Mouse (Mus musculus) midbrain, embryonic 10.5 days (tissue): Measurements from ENCODE around the gene Trp63. TPM values are rescaled to one million over a fixed set of nuclear protein-coding genes. Genes with fewer than 3 reads are reported as not detected.

Experiments used
- DNase-seq: peaks from one replicate; pipeline ENCODE4 v3.0.0-alpha.2; 2017; ENCODE audit warnings: low spot score
- H3K27ac ChIP-seq: fragments of 300-500 bp; sonication (generic); replicated peaks from 2 replicates; pipeline ENCODE4 v1.5.1; 2016; ENCODE audit warnings: mild to moderate bottlenecking
- H3K27me3 ChIP-seq: fragments of 300-500 bp; sonication (generic); 2 replicates; pipeline ENCODE4 v1.6.1; 2016; ENCODE audit warnings: low read depth, mild to moderate bottlenecking; ENCODE audit not compliant: poor library complexity, severe bottlenecking
- H3K36me3 ChIP-seq: fragments of 300-500 bp; sonication (generic); 2 replicates; pipeline ENCODE4 v1.6.1; 2016; ENCODE audit warnings: mild to moderate bottlenecking, moderate library complexity
- H3K4me1 ChIP-seq: fragments of 300-500 bp; sonication (generic); 2 replicates; pipeline ENCODE4 v1.6.1; 2016
- H3K4me3 ChIP-seq: fragments of 300-500 bp; sonication (generic); 2 replicates; pipeline ENCODE4 v1.5.1; 2016; ENCODE audit warnings: mild to moderate bottlenecking, moderate library complexity
- H3K9me3 ChIP-seq: fragments of 300-500 bp; sonication (generic); replicated peaks from 2 replicates; pipeline ENCODE4 v1.6.1; 2016; ENCODE audit warnings: mild to moderate bottlenecking
- WGBS: fragments of 180-500 bp; shearing (Covaris S2); methylation state at CpG from one replicate; pipeline ENCODE4 v1.1.7; 2016; 5-methylcytosine and 5-hydroxymethylcytosine counted together
- polyA plus RNA-seq: library from polyadenylated mRNA; unstranded; fragments of >200 nt; fragmentation: Nextera tagmentation; extraction: Ambion mirVana; gene quantifications from 2 replicates; pipeline ENCODE4 v1.2.1, GENCODE M21; 2016

The Trp63 gene
- polyA plus RNA-seq, 1 experiment from 2014 or later = 4.6 TPM

DNA sequence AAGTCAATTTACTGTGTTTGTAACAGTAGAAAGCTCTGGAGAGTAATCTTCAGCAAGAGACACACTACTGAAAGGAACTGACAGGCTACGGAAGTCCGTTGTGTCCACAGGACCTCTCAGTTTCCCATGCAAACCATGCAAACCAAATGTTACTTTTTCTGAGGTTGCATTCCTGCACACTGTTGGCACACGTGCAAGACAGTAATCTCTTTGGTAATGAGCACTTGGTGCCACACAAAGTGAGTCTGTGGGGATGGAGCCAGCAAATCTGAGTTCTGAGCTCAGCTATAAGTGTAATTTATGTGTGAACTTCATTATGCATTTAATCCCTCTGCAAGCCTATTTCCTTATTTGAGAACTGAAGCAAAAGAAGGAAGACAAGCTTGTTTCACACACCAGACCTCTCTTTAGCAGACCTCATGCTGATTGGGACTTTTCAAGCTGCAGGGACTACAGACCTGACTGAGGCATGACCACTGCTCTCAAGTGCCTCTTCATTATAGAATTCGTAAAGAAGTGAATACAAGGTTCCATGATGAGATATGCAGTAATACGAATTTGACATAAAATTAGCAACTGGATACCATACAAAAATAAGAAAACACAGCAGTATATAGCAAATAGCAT is 109.2 kb downstream of the Trp63 start:
- Histone ChIP-seq H3K27me3 (no peaks in the 10 kb centered on the region), H3K4me3 (no peak overlapping the region), H3K27ac (no peak overlapping the region), H3K4me1 (peaks cover 6% of the 10 kb centered on the region; the same call in 1 of the 2 replicates), H3K9me3 (no peaks in the 10 kb centered on the region), H3K36me3 (no peaks in the 10 kb centered on the region)
- no peak for DNase-seq
- 76% methylated on average over 5 of the region's 5 CpGs for WGBS

DNA sequence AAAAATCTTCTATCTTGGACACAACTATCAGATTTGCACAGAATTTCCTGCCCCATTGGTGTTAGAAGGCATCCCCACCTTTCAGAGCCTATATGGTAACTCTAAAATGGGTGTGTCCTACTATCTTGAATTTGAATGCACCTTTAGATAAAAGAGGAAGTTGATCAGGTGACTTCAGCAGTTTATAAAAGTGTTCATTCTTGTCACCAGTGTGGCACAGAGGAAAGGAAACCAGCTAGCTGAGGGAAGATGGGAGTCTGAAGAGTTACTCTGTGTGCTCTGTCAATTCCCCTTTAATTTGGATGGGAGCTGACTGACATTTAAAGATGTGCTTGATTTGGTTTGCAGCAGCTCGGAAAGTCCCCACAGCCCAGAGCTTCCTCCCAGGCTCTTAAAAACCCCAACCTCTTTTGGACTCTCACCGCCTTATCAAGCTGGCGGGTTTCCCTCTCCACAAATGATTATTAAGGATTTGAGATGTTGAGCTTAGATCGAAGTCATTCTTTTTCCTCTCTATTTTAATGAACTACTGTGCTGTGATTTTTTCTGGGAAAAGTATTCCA is 114.2 kb downstream of the Trp63 start:
- H3K4me1 ChIP-seq = peaks cover 5% of the 10 kb centered on the region
- H3K27me3 ChIP-seq = no peaks in the 10 kb centered on the region

DNA sequence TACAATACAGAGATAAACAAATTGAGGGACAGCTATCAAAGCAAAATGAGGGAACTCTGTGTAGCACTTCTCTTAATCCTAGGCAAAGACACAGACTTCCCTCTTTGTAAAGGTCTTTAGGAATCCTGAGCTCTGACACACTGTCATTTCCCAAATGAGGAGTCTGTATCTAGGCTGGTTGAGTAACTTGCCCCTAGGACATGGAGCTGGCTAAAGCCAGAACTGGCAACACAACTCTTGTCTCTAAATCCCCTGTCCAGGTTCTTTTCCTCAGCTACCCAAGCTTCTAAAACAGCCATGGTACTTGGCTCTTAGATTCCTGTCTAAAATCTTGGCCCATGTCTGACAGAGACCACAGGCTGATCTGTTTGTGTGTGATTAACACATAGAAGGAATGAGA is 116.1 kb downstream of the Trp63 start:
- H3K4me1 ChIP-seq = peaks cover 2% of the 10 kb centered on the region; the same call in 1 of the 2 replicates
- H3K27ac ChIP-seq = no peak overlapping the region
- H3K27me3 ChIP-seq = no peaks in the 10 kb centered on the region
- DNase-seq = no peak
- H3K4me3 ChIP-seq = no peak overlapping the region
- no peaks in the 10 kb centered on the region for H3K36me3 ChIP-seq
- H3K9me3 ChIP-seq = no peaks in the 10 kb centered on the region

More for the DNA sequence above, 114.2 kb downstream of the Trp63 start:
- Histone ChIP-seq H3K4me3 (no peak overlapping the region), H3K36me3 (no peaks in the 10 kb centered on the region), H3K27ac (no peak overlapping the region), H3K9me3 (no peaks in the 10 kb centered on the region)
- WGBS = 83% methylated on average over 4 of the region's 4 CpGs
- no peak for DNase-seq

DNA sequence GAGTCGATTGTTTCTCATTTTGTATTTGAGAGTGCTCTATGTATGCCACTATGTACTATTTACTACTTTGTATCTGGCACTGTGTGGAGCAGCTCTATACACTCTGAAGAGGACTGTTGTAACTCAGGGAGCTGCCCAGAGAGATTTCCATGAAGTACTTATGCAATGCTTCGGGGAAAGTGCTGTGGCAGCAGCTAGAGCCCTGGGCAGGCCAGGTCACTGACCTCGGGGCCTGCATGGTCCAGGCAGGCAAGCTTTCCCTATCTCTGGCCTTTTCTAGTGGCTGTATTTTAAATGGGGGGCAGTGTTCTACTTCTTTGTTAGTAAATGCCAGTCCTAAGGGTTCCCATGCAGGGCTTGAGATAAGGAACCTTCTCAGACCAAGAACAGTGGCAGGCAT is 121.4 kb downstream of the Trp63 start:
- Histone ChIP-seq H3K4me1 (peaks cover 8% of the 10 kb centered on the region), H3K27ac (no peak overlapping the region), H3K9me3 (no peaks in the 10 kb centered on the region), H3K36me3 (no peaks in the 10 kb centered on the region), H3K27me3 (no peaks in the 10 kb centered on the region), H3K4me3 (no peak overlapping the region)
- 78% methylated on average over 3 of the region's 3 CpGs for WGBS
- DNase-seq = no peak

DNA sequence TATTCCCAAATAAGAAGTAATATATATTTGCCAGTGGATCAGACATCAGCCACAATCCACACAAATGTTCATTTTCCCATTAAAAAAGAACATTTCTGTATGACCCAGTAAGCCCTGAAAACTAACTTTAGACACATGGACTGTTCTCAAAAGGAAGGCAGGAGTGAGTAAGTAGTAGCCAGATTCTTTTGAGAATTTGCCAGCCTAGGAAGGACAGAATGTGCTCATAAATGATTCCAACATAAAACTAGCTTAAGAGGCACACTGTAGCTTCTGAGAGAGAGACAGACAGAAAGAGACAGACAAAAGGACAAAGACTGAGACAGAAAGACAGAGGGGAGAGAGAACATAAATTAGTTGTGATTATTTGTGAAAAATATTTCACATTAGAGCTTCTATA is 123.6 kb downstream of the Trp63 start:
- DNase-seq = no peak
- no peaks in the 10 kb centered on the region for H3K27me3 ChIP-seq
- H3K27ac ChIP-seq = no peak overlapping the region
- H3K9me3 ChIP-seq = no peaks in the 10 kb centered on the region
- H3K4me3 ChIP-seq = no peak overlapping the region
- no peaks in the 10 kb centered on the region for H3K36me3 ChIP-seq
- H3K4me1 ChIP-seq = peaks cover 14% of the 10 kb centered on the region

DNA sequence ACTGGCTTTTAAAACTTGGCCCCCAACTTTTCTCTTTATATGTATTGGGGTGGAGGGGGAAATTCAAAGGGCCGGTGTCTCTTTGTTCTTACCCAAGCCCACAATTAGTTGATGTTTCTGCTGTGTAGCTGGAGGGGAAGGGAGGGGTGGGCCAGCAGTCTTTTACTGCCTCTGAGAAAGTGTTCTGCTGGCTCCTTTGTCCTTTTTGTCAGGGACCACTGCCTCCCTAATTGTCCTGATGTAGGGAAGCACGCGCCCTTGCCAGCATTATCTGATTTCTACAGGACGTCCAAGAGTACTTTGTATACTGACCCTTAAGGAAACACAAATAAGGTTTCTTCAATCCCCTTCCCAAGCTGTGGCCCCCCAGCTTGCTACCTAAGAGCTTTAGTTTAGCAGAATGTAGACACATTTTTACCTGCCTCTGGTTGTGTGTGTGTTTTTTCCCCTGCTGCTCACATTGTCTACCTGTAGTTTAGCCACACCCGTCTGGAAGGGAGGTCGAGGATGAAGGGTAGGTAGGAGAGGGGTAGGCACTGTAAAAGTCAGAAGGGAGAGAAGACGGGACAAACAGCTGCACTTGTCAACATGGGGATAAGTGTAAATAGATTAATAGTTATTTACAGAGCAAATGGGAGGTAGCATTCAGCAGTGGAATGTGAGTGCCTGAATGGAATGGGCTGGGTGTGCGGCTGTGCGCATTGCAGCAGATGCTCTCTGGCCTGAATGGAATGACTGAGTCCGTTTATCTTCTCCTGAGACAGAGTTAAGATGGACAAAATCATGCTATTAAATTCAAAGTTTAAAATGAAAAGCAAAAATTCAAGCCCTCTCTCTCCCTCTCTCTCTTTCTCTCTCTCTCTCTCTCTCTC is 134.4 kb downstream of the Trp63 start:
- 26% methylated on average over 10 of the region's 10 CpGs for WGBS
- DNase-seq = no peak
- Histone ChIP-seq H3K4me1 (peaks cover 11% of the 10 kb centered on the region), H3K27ac (no peak overlapping the region), H3K9me3 (no peaks in the 10 kb centered on the region), H3K36me3 (no peaks in the 10 kb centered on the region), H3K4me3 (no peak overlapping the region), H3K27me3 (peaks cover 28% of the 10 kb centered on the region)

DNA sequence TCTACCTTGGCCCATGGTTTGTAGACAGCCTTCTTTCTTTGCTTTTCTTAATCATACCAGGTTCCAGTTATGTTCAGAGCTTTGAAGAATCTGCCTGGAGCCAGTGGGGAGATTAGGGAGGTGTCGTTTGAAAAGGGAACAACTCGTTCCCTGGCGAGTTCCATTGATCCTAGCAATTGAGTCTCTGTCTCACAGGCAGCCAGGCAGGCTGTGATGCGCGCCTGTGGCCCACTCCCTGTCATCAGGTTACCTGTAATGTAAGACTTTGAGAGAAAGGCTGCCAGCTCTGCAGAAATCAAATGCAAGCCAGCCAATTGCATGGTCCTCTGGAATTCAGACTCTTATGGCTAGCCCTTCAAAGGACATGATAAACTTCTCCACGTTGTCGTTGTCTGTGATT is 142.5 kb downstream of the Trp63 start:
- no peak overlapping the region for H3K4me3 ChIP-seq
- H3K27me3 ChIP-seq = no peaks in the 10 kb centered on the region
- H3K36me3 ChIP-seq = no peaks in the 10 kb centered on the region
- no peak for DNase-seq
- no peaks in the 10 kb centered on the region for H3K4me1 ChIP-seq
- no peaks in the 10 kb centered on the region for H3K9me3 ChIP-seq
- WGBS = 65% methylated on average over 7 of the region's 7 CpGs
- no peak overlapping the region for H3K27ac ChIP-seq

DNA sequence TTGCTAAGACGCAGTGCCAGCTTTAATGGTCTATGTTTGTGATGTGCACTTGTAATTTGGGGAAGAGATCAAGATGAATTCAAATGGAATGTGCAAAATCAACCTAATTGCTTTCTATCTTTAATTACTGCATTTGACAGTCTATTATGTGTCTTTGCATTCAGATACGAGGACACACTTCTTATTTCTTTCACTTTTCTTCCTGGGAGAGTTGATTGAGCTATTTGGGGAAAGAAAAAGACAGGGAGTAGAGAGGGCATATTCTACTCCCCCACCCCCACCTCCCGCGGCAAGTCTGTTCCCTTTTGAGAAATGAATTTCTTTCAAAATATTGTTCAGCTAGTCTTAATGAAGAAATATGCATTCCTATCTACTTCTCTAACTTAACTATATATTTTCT is 149.0 kb downstream of the Trp63 start:
- DNase-seq = no peak
- no peaks in the 10 kb centered on the region for H3K4me1 ChIP-seq
- 86% methylated on average over 4 of the region's 4 CpGs for WGBS

DNA sequence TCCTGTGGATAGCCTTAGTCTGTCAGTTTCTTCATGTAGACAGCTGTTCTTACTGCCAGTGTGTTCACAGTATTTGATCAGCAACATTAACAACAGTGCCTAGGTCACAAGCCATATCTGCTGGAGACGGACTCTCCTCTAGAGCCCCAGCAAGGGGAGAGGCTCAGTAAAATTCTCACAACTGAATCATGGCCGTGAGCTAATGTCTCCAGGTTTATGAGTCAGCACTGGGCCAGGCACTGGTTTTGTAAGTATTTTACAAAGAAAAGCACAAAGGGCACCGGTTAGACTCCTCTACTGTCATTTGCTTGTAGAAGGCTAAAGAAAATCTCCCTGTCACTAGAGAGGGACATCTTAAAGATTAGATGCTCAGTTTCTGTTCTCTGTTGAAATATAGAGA is 151.7 kb downstream of the Trp63 start:
- no peaks in the 10 kb centered on the region for H3K4me1 ChIP-seq
- H3K36me3 ChIP-seq = no peaks in the 10 kb centered on the region
- no peak for DNase-seq
- no peak overlapping the region for H3K27ac ChIP-seq
- 93% methylated on average over 3 of the region's 3 CpGs for WGBS
- H3K27me3 ChIP-seq = no peaks in the 10 kb centered on the region
- no peak overlapping the region for H3K4me3 ChIP-seq
- no peaks in the 10 kb centered on the region for H3K9me3 ChIP-seq

More for the DNA sequence above, 149.0 kb downstream of the Trp63 start:
- Histone ChIP-seq H3K9me3 (no peaks in the 10 kb centered on the region), H3K27me3 (no peaks in the 10 kb centered on the region), H3K36me3 (no peaks in the 10 kb centered on the region), H3K27ac (no peak overlapping the region), H3K4me3 (no peak overlapping the region)

DNA sequence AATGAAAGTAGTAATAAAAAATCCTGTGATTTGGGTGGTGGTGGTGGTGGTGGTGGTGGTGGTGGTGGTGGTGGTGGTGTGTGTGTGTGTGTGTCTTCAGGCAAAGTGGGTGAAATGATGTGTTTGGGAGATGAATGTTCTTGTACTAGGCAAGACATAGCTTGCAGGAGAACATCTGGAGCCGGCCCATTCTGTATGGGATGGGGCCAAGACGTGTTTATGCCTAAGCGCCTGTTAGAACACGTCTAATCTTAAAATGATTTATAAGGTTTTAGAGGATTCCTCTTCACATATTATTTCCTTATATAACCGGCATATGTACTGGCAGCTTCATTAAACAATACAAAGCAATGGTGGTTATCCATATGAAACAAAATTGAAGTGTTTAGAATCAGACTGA is 152.2 kb downstream of the Trp63 start:
- Histone ChIP-seq H3K27ac (no peak overlapping the region), H3K27me3 (no peaks in the 10 kb centered on the region), H3K9me3 (no peaks in the 10 kb centered on the region), H3K4me3 (no peak overlapping the region), H3K4me1 (no peaks in the 10 kb centered on the region), H3K36me3 (no peaks in the 10 kb centered on the region)
- no peak for DNase-seq
- WGBS = 95% methylated on average over 5 of the region's 5 CpGs

DNA sequence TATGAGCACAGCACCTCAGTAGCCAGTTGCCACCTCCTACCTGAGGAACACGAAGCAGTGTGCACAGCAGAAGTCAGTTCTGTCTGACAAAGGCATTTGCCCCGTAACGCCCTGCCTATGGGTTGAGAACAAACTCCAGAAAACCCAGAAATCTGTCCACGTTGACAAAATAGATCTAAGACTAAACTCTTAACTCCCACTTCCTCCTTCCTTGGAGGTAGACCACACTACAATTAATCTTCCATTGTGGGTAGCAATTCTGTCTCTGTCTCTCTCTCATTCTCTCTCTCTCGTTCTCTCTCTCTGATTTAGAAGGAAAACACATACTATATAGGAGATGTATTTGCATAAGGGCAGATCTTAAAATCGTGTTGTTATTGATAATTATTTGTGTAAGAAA is 159.4 kb downstream of the Trp63 start:
- no peak for DNase-seq
- Histone ChIP-seq H3K27ac (no peak overlapping the region), H3K4me3 (no peak overlapping the region), H3K4me1 (no peaks in the 10 kb centered on the region), H3K9me3 (no peaks in the 10 kb centered on the region), H3K27me3 (no peaks in the 10 kb centered on the region), H3K36me3 (no peaks in the 10 kb centered on the region)
- WGBS = 86% methylated on average over 6 of the region's 6 CpGs

DNA sequence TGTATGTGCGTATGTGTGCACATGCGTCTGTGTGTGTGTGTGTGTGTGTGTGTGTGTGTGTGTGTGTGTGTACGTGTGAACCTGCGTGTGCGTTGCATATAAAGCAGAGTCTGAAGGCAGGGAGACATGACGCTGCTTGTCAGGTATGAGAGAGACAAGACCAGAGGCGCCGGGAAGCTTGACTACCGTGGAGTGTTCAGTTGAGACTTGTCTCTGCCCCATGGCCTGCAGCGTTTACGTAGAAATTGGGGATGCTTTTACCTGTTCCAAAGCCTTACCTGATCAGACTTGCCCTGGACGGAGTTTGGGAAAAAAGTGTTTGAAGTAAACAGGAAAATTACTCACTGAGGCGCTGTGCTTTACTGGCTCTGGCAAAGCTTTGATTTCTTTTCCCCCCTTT is 160.1 kb downstream of the Trp63 start:
- DNase-seq = no peak
- Histone ChIP-seq H3K4me3 (no peak overlapping the region), H3K27ac (no peak overlapping the region), H3K27me3 (no peaks in the 10 kb centered on the region), H3K36me3 (no peaks in the 10 kb centered on the region), H3K4me1 (no peaks in the 10 kb centered on the region), H3K9me3 (no peaks in the 10 kb centered on the region)
- WGBS = 93% methylated on average over 13 of the region's 13 CpGs

DNA sequence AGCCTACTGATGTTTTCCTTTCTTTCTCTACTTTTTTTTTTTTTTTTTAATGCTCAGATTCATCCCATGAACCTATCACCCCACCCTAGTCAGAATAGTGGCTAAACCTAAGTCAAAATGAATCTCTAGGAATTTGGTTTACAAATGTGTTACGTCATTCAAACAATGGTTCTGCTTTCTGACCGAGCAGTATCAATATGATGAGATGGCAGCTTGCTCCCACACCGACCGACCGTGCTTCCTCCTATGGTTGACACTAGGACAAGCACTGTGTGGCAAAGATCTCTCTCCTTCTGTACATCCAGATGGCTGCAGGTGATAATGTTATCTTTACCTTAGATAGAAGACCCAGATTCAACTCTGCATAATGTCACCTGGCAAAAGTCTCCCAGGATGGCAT is 163.0 kb downstream of the Trp63 start:
- no peak for DNase-seq
- no peaks in the 10 kb centered on the region for H3K9me3 ChIP-seq
- H3K27ac ChIP-seq = no peak overlapping the region
- no peak overlapping the region for H3K4me3 ChIP-seq
- 95% methylated on average over 5 of the region's 5 CpGs for WGBS
- no peaks in the 10 kb centered on the region for H3K4me1 ChIP-seq
- no peaks in the 10 kb centered on the region for H3K27me3 ChIP-seq
- no peaks in the 10 kb centered on the region for H3K36me3 ChIP-seq
